Mouse (Mus musculus) bone marrow, adult 2 months (tissue): Measurements from ENCODE around the gene Tmem208. TPM values are rescaled to one million over a fixed set of nuclear protein-coding genes. Genes with fewer than 3 reads are reported as not detected.

ENCODE experiments used
- H3K27ac ChIP-seq: fragments of 200-500 bp; 2 replicates; pipeline ENCODE4 v1.5.1; 2012; ENCODE audit warnings: low read depth, mild to moderate bottlenecking, control low read depth, inconsistent platforms, low read length; ENCODE audit not compliant: control insufficient read depth, poor library complexity, insufficient read depth
- H3K4me1 ChIP-seq: fragments of 200-500 bp; 2 replicates; pipeline ENCODE4 v1.6.1; 2011; ENCODE audit warnings: low read length; ENCODE audit not compliant: control insufficient read depth, insufficient read depth
- H3K4me3 ChIP-seq: fragments of 200-500 bp; replicated peaks from 2 replicates; pipeline ENCODE3; 2011; ENCODE audit warnings: mild to moderate bottlenecking, low read depth, low read length, control low read depth; ENCODE audit not compliant: control insufficient read depth
- CTCF ChIP-seq: fragments of 200-500 bp; IDR thresholded peaks from 2 replicates; pipeline ENCODE4 v1.5.1; 2011; ENCODE audit warnings: low read length, control low read depth; ENCODE audit not compliant: control insufficient read depth, insufficient read depth
- POLR2A ChIP-seq: fragments of 200-500 bp; IDR thresholded peaks from 2 replicates; pipeline ENCODE4 v1.6.1; 2011; ENCODE audit warnings: low read depth, mild to moderate bottlenecking, control low read depth, low read length, borderline replicate concordance; ENCODE audit not compliant: control insufficient read depth
- WGBS: fragments of 180-500 bp; shearing (Covaris S2); methylation state at CpG from one replicate; pipeline ENCODE4 v1.1.7; 2018; 5-methylcytosine and 5-hydroxymethylcytosine counted together
- polyA plus RNA-seq: library from polyadenylated mRNA; stranded (reverse); fragments of >200 nt; gene quantifications from 2 replicates; pipeline ENCODE4 v1.2.4, GENCODE M21; 2011; ENCODE audit warnings: low replicate concordance; ENCODE audit not compliant: missing spikeins, insufficient read depth, insufficient read length

Tmem208 gene
- polyA plus RNA-seq, 1 experiment: 140 TPM

DNA sequence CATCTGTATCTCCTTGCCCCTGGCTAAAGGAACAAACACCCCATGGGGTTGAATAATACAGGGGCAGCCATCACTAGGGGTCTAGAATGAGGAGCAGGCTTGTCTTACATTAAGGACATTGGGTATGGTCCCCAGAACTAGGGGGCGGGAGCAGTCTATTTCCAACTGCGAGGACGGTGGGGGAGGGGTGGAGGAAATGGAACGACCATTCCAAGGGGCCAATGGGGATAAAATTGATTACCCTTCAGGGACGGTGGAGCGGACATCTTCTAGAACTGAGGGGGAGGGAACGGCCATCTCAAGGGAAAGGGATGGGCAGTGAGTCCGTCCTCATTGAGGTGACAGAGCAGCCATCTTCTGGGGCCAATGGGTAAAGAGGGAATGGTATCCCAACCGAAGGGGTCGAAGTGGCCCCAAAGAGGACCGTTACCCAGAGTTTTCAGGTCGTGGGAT, 487 bp upstream of the Tmem208 start:
- under 1% methylated on average over 12 of the region's 12 CpGs for WGBS
- H3K4me1 ChIP-seq: peaks cover 1% of the 10 kb centered on the region; the same call in 1 of the 2 replicates

DNA sequence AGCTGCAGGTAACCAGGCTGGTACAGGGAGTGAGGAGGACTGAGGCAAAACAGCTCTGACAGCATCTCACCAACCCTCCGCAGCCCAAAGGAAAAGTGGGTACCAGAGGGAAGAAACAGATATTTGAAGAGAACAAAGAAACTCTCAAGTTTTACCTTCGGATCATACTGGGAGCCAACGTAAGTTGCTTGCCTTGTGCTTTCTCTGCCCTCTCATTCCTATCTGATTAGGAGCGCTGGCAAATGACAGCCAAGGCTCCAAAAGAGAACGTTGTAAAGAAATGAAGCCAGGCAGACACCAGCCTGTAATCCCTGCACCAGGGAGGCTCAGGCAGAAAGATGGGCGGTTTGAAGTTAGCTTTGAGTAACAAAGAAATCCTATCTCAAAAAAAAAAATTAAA, 814 bp downstream of the Tmem208 start:
- Histone ChIP-seq H3K27ac (no peak overlapping the region), H3K4me3 (peak overlapping the region; percentile 82), H3K4me1 (peaks cover 1% of the 10 kb centered on the region; the same call in 1 of the 2 replicates)
- no peak for TF ChIP-seq CTCF
- no peak for TF ChIP-seq POLR2A
- WGBS: 26% methylated on average over 6 of the region's 6 CpGs

More for the DNA sequence above, 487 bp upstream of the Tmem208 start:
- Histone ChIP-seq H3K4me3 (peak overlapping the region; percentile 82), H3K27ac (peak overlapping the region; percentile 48)
- no peak for TF ChIP-seq CTCF
- TF ChIP-seq POLR2A: no peak

DNA sequence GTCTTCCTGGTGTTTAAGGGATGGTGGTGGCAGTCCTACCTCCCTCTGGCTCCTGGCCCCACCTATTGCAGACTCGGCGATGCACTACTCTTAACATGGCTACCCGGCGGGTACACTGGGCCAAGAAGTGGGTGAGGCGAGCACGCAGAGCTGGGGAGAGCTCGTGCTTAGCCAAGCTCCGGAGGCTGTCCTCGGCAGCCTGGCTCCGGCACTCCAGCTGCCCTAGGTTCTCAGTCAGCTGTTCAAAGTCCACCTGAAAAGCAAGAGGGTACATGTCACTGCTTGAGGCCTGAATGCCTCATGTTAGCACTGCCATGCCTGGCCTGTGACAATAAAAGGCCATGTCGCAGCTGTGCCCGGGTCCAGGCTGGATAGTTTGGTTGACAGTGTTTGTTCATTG, 4.2 kb downstream of the Tmem208 start:
- whole genome bisulfite sequencing: 90% methylated on average over 12 of the region's 12 CpGs
- H3K4me1 ChIP-seq: no peaks in the 10 kb centered on the region; the same call in 1 of the 2 replicates

DNA sequence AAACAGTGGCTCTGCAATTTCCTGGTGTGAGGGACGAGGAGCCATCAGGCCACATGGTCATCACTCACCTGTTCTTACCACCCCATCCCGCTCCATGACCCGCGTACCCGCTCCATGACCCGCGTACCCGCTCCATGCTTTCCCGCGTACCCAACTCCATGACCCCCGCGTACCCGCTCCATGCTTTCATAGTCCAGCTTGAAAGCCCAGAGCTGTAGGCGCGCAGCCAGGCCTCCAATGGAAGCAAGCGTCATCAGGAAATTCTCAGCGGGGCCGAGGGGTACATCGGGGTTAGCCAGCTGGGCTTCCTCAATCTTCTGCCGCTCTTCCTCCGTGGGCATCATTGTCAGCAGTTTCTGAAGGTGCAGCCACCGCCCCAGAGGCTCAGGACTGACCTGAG, 5.3 kb downstream of the Tmem208 start:
- H3K4me3 ChIP-seq: no peak overlapping the region
- TF ChIP-seq POLR2A: no peak
- no peak for TF ChIP-seq CTCF
- 93% methylated on average over 22 of the region's 22 CpGs for WGBS

More for the DNA sequence above, 4.2 kb downstream of the Tmem208 start:
- no peak overlapping the region for H3K4me3 ChIP-seq
- no peak overlapping the region for H3K27ac ChIP-seq
- no peak for TF ChIP-seq CTCF
- TF ChIP-seq POLR2A: no peak

DNA sequence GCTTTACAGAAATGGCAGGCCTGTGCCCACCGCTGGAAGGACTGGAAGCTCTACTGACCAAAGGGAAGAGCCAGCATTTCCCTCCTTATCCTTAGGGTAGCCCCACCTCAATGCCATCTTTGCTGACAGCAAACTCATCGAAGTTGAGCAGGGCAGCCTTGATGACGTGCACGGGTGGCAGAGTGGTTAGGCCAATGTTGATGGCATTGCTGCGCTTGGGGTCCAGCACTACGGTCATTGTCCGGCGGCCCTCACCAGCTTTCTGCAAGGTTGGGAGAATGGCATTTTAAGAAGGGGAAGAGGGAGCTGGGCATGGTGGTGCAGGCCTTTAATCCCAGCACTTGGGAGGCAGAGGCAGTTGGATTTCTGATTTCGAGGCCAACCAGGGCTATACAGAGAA, 5.8 kb downstream of the Tmem208 start:
- 91% methylated on average over 9 of the region's 9 CpGs for WGBS
- H3K4me1 ChIP-seq: no peaks in the 10 kb centered on the region; the same call in 1 of the 2 replicates
- H3K27ac ChIP-seq: no peak overlapping the region
- H3K4me3 ChIP-seq: no peak overlapping the region
- TF ChIP-seq POLR2A (no peak), CTCF (no peak)

More for the DNA sequence above, 5.3 kb downstream of the Tmem208 start:
- Histone ChIP-seq H3K4me1 (no peaks in the 10 kb centered on the region; the same call in 1 of the 2 replicates), H3K27ac (no peak overlapping the region)

DNA sequence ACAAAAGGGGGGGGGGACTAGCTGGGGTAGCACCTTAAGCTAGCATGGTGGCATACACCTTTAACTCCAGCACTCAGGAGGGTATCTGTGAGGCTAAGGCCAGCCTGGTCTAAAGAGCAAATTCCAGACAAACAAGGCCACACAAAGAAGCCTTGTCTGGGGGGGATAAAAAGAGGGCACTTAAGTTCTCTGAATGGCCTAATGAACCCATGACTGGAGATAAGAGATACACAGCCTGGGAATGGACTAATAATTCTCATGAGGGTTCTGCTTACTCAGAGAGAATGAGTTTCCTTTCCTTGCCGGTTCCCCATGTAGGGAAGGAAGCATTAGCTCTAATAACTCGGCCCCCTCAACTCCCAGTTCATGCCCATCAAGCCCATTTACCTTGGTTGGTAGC, 6.4 kb downstream of the Tmem208 start:
- TF ChIP-seq POLR2A (no peak), CTCF (no peak)
- WGBS: 85% methylated on average over 2 of the region's 2 CpGs
- H3K4me1 ChIP-seq: no peaks in the 10 kb centered on the region; the same call in 1 of the 2 replicates
- H3K4me3 ChIP-seq: no peak overlapping the region
- H3K27ac ChIP-seq: no peak overlapping the region

DNA sequence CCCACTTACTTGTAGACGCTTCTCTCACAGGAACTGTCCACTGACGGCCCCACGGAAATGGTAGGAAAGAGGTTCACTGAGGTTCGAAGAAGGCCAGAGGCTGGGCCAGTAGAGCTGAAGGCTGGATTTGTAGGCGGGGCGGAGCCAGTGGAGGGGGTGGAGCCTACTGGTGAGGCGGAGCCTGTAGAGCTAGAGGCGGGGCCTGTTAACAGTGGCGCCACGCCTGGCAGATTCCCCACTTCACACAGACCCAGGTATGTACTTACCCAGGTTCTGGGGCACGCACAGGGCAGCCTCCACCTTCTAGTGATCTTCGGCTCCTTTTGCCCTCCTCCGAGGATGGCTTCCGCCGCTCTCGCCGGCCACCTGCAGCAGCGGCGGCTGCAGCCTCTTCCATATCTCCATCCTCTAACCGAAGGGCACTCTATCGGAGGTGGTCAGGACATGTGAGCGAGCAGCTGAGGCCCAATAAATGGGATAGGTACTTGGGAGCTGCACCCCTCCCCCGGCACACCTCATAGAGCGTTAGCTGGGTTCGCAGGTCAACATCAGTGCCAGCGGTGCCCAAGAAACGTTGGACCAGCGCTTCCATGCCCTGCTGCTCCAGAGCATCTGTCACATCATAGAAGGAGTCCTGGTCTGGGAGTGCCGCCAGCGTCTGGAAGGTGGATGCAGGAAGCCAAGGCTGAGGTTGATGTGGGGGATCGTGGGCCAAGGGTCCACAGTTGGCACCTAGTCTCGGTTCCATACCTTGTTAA, 10.4 kb downstream of the Tmem208 start:
- TF ChIP-seq CTCF: no peak
- TF ChIP-seq POLR2A: no peak
- Histone ChIP-seq H3K4me3 (no peak overlapping the region), H3K4me1 (no peaks in the 10 kb centered on the region; the same call in 1 of the 2 replicates), H3K27ac (no peak overlapping the region)
- whole genome bisulfite sequencing: 90% methylated on average over 32 of the region's 32 CpGs

DNA sequence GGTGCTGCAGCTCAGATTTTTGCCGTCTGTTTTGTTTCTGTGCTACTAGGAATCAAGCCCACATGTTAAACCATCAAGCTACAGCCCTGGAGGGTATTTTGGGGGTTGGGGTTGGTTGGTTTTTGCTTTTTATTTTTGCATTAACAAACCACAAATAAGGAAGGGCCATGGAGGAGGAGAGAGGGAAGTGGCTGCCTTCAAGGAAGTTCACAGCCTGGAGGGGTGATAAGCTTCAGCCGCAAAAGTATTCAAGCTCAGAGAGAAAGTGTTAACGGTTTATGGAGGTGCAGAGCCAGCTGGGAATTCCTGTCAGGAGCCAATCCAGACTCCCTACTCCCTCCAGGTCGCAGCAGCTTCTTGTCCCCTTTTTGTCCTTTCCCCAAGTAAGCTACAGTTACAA, 12.8 kb downstream of the Tmem208 start:
- WGBS: 5% methylated on average over 4 of the region's 4 CpGs
- Histone ChIP-seq H3K27ac (peak overlapping the region; percentile 9; the same call in 1 of the 2 replicates), H3K4me3 (no peak overlapping the region), H3K4me1 (no peaks in the 10 kb centered on the region; the same call in 1 of the 2 replicates)
- TF ChIP-seq POLR2A: no peak
- no peak for TF ChIP-seq CTCF

DNA sequence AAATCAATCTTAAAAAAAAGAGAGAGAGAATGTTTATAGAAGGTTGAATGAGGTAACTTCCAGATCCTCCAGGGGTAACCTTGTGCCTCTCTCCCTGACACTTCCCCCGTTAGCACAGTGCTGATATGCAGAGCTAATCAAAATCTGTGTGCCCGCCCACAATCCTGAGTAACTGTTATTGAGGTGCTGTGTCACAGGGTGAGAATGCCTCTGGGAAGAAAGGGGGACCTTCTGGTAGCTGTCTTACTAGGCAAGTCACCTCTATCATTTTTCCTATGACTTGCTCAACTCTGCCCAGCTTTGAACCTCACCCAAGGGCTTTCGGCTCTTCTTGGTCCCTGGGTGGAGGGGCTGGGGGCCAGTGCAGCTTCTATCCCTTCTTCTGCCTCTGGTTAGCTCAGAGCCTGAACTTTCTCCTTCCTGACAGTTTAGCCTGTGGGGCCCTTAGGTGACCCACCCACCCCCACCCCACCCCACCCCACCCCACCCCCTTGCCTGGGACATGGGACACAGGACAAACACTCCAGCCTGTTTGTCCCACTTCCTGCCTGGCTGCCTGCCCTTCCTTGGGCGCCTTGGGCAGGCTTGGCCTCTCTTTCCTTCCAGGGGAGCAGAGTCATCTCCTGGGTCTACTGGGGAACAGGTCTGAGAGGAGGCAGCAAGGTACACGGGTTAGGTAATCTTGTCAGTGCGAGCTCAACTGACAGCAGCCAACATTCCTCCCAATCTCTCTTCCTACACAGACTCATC, 13.9 kb downstream of the Tmem208 start:
- TF ChIP-seq CTCF (no peak), POLR2A (no peak)
- Histone ChIP-seq H3K4me3 (no peak overlapping the region), H3K27ac (no peak overlapping the region), H3K4me1 (no peaks in the 10 kb centered on the region; the same call in 1 of the 2 replicates)
- WGBS: 36% methylated on average over 6 of the region's 6 CpGs
